Mouse (Mus musculus) CH12.LX (cell line): ENCODE measurements at regions not wholly inside any gene's neighbourhood (a gene's known extent, or its start where the extent isn't known, plus 50 kb on each side); places are given as distances from the start of the nearest gene placed in this dataset.

Source experiments
- E2F4 ChIP-seq: IDR thresholded peaks from 2 replicates; pipeline ENCODE4 v1.6.1; 2011; ENCODE audit warnings: low read depth, low read length, improper control_type of control experiment; ENCODE audit not compliant: insufficient replicate concordance
- EP300 ChIP-seq: IDR thresholded peaks from 2 replicates; pipeline ENCODE4 v1.6.1; 2011; ENCODE audit warnings: low read length, improper control_type of control experiment
- KAT2A ChIP-seq: IDR thresholded peaks from 2 replicates; pipeline ENCODE4 v1.6.1; 2012; ENCODE audit warnings: low read length, improper control_type of control experiment, inconsistent platforms; ENCODE audit not compliant: insufficient replicate concordance

GRCm38 (mm10) chr16:92903892-92904473 is 78.0 kb upstream of the Runx1 start:
- TF ChIP-seq EP300 (0 out of 2 replicates have a peak, but pooled peaks have one; percentile 23), KAT2A (no peak), E2F4 (no peak)
